Mouse (Mus musculus): ENCODE measurements around the gene Tmem97.

DNA sequence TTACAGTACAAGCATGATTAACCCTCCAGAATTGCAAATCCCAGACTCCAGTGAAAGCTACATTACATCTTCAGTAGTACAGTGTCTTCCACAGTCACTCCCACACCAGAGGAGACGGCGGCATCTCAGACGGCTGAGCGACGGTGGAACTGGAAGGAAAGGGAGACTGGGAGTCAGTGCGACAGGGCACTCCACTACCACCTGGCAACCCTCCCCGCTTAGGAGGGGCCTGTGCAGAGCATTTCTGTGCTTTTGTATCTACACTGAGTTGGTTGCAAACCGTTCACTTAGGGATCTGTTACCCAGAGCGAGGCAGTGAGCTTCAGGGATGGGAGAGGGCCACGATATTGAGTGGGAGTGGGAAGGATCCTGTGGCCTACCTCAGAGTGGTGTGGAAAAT, 18.2 kb upstream of the Tmem97 start:
- TF ChIP-seq POLR2A (IDR thresholded peaks at IDR 0.05; ENCODE audit: control insufficient read depth, low read depth, low read length) (no peak), CTCF (IDR thresholded peaks at IDR 0.05; ENCODE audit: control insufficient read depth, insufficient read depth, insufficient replicate concordance, low read depth, low read length) (no peak)

Measured in testis, adult 2 months (tissue).